Mouse (Mus musculus) E14TG2a.4 (cell line): ENCODE results near the gene Pde4d.

Source experiments
- CTCF ChIP-seq: conservative IDR thresholded peaks from 2 replicates; pipeline ENCODE4 v1.5.1; 2014; ENCODE audit warnings: low read length
- POU5F1 ChIP-seq: IDR thresholded peaks from 2 replicates; pipeline ENCODE4 v1.6.1; 2014; ENCODE audit warnings: low read length, borderline replicate concordance

DNA sequence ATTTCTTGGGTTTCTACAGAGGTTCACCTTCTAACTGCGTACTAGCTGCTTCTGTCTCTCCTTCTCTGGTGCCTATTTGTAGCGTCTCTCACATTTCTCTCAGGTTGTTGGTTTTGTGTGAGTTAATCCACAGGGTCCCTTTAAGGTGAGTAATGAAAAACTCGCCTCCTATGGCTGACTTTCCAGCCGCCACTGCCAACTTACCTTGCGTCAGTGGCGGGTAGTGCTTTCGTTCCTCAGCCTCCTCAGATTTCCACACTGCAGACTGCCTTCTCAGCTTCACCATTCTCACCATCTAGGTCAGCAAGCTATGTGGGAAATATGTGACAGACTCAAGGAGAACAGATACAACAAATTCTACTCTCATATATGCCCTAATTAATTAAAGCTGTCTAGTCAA is 977.8 kb downstream of the Pde4d start:
- TF ChIP-seq CTCF (no peak), POU5F1 (no peak)
